Mouse (Mus musculus) brain, embryonic 14.5 days (tissue): ENCODE measurements around the gene Slc7a9.

Source experiments
- CTCF ChIP-seq: fragments of 200-500 bp; IDR thresholded peaks from 2 replicates; pipeline ENCODE4 v1.5.1; 2012; ENCODE audit warnings: inconsistent platforms, mild to moderate bottlenecking, moderate library complexity, borderline replicate concordance; ENCODE audit not compliant: insufficient read depth, insufficient read length; ENCODE audit errors: extremely low read depth
- POLR2A ChIP-seq: fragments of 200-500 bp; IDR thresholded peaks from 2 replicates; pipeline ENCODE4 v1.6.1; 2012; ENCODE audit warnings: mild to moderate bottlenecking, inconsistent platforms, borderline replicate concordance; ENCODE audit not compliant: poor library complexity, insufficient read depth, insufficient read length, severe bottlenecking; ENCODE audit errors: extremely low read depth

DNA sequence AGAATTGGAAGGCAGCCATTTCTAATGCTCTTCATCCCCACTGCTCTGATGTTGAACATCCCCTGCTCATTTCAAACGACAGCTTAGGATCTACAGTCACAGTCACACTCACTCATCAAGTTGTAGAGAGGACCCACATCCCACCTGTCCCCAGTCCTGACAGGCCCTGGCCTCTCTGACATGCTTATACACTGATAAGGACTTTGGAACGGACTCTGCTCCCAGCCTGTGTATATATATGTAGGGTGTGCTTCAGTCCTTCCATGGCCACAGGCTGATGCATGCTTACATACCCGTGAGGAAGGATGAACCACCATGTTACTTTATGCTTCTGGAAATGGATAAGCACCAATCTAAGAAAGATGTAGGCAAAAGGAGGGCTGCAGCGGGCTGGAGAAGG lies 12.4 kb downstream of the Slc7a9 start:
- no peak for TF ChIP-seq POLR2A
- no peak for TF ChIP-seq CTCF
